Mouse (Mus musculus): ENCODE results near the gene Pax5. TPM values are rescaled to one million over a fixed set of nuclear protein-coding genes. Genes with fewer than 3 reads are reported as not detected.

The Pax5 gene
- polyA plus RNA-seq, 1 experiment, result not detected

DNA sequence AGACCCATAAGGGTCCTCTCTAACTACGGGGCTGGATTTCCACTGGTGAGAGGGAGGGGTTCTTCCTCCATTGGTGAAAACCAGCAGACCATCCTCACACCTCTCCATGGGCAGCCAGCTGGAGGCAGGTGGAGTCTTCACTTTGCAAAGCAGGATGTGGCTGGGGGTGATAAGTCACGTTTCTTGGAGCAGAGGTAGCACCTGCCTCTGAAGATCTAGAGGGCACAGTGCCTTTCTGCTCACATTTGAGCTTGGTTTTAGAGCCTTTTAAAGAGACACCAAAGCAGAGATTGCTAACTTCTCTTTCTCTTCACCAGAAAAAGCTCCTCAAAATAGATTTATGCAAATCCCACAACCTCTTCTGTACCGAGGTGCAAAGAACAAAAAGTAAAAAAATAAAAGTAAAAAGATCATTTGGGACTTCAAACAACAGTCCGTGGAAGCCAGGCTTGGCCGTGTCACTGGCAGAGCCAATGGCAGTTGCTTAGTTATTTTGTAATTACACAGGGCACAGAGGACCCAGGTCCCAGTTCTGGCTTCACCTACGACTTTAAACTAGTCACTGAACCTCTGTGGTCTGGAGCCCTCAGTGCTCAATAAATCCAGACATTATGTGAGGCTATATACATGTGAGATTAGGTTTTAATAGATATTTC lies 29.9 kb downstream of the Pax5 start:
- no peak for TF ChIP-seq GATA1 (IDR thresholded peaks at IDR 0.05; ENCODE audit: low read length)

DNA sequence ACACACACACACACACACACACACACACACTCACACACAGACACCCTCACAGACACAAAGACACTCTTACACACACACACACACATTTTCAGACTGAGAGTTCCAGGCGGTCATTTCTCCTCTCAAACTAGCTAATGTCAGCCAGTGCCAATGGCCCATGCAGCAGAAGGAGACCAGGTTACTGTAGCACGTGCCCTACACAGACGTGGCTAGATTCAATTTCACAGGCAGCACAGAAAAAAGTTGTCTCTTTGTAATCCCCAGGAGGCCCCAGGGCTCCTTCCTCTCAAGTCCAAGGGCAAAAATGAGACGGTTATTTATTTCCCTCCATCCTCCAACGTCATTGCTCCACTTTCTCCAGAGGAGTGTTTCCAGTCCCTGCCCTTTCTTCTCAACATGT lies 31.6 kb downstream of the Pax5 start:
- TF ChIP-seq GATA1 (IDR thresholded peaks at IDR 0.05; ENCODE audit: low read length), result no peak

DNA sequence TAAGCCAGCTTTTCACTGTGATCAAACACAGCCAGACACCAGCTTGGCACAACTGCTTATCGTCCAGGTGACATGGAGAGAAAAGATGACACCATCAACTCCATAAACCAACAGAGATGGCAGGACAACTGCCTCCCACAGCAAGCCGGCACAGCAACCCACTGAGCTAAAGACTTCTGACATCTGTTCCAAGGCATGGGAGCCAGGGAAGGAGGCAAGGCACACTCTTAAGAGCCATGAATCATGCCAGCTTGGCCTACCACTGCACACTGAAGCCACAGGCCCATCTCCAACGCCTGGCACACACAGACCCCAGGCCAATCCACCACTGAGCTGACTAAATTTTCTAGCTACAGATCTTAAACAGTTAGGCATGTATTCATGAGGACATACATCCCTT lies 32.3 kb downstream of the Pax5 start:
- no peak for TF ChIP-seq GATA1 (IDR thresholded peaks at IDR 0.05; ENCODE audit: low read length)

DNA sequence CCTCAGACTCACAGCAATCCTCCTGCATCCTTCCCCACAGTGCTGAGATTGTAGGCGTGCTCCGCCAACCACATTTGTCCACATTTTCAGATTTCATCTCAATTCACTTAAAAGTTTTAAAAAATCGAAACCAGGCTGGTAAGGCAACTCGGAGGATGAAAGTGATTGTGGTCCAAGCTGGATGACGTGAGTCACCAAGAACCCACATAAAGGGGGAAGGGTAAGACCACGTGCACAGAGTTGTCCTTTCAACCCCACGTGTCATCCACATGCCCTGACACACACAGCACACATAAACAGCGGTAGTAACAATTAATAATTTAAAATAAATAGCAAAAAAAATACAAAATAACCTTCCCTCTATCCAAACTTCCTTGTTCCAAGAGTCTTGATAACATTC lies 35.3 kb downstream of the Pax5 start:
- TF ChIP-seq GATA1 (IDR thresholded peaks at IDR 0.05; ENCODE audit: low read length), result no peak

DNA sequence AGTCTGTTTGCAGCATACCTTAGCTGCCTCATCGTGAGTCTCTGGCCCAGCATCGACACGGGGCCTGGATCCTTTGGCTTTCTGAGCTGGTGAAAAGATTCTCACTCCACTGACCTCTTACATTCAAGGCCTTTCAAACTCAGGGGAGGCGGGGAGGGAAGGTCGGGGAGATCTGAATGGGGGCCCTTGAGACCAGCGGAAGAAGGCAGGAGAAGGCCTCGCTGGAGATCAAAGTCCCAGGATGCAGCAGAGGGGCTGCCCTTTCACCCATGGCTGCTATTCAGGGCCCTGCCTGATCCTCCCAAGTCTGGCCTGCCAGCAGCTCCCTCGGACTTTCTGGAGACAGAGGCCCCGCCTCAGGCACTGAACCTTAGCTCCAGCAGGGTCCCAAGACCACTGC lies 36.6 kb downstream of the Pax5 start:
- no peak for TF ChIP-seq GATA1 (IDR thresholded peaks at IDR 0.05; ENCODE audit: low read length)

DNA sequence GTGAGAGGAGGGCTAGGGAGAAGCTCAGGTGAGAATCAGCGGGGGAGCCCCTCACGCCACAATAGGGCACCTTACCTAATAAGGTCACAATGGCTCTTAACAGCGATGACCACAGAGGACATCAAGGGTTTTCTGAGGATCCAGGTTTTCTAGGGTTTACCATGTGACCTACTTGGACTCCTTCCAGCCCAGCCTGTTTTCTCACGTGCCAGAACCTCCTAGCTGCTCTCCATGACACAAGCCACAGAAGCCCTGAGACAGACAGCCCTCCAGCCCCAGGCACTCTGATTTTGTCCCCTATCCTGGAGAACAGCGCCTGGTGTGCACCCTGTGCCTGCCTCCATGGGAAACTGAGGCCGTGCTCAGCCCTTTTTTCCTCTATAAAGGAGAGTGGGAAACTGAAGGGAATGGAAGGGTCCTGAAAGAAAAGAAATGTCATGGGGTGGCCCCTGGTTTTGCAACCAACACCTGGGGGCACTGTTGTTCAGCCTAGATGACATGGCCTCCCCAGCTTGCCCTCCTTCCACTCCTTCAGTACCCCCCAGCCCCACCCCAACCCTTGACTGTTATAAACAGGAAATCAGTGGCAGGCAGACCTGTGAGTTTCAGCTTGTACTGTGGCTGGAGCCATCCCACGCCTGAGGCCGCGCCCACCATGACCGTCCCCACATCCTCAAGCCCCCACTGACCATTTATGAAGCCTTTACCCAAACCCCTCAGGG lies 37.9 kb downstream of the Pax5 start:
- no peak for TF ChIP-seq GATA1 (IDR thresholded peaks at IDR 0.05; ENCODE audit: low read length)

DNA sequence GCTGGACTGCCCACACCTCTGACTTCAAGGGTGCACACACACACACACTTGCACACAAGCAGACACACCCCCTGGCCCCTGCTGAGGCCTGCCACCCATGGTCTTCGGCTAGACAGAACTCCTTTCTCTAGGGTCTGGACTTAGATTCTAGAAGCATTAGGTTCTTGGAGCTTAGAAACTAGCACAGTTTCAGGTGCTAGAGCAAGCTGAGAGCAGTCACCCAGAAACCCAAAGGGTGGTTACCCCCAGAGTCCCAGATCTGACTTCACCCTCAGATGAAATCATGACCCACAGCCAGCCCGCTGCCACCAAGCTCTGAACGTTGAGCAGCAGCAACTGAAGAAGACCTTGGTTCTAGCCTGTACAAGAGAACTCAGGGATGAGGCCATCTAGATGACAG lies 38.8 kb downstream of the Pax5 start:
- no peak for TF ChIP-seq GATA1 (IDR thresholded peaks at IDR 0.05; ENCODE audit: low read length)

DNA sequence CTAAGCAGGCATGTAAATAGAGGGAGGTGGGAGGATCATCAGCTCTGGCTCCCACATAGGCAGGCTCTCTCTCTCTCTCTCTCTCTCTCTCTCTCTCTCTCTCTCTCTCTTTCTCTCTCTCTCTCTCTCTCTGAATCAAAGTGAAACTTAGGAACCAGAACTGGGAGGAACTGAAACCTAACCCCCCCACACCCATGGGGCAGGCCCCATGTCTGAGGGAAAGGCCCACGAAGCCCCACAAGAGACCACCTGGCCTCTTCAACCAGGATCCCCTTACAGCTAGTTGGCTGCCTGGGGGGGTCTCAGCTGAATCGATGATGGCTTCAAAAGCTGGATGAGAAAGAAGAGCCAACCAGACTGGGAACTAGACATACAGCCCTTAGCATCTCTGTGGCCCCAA lies 39.3 kb downstream of the Pax5 start:
- no peak for TF ChIP-seq GATA1 (IDR thresholded peaks at IDR 0.05; ENCODE audit: low read length)

DNA sequence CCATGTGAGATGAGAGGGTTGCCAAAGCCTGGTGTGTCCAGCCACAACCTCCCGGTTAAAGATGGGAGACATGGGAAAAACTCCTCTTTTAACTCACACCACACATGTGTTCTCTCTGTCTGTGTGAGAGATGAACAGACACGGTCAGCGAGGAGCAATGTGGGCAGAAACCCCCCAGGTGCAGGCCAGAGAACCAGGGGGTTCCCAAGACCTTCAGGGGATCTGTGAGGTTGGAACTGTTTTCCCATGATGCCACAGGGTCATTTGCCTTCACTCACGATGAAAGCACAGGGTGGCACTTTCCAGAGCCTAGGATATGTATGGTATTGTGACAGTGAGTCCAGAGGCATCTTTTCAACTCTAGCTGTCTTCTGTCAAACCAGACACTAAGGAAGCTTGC lies 39.9 kb downstream of the Pax5 start:
- TF ChIP-seq GATA1 (IDR thresholded peaks at IDR 0.05; ENCODE audit: low read length), result no peak

DNA sequence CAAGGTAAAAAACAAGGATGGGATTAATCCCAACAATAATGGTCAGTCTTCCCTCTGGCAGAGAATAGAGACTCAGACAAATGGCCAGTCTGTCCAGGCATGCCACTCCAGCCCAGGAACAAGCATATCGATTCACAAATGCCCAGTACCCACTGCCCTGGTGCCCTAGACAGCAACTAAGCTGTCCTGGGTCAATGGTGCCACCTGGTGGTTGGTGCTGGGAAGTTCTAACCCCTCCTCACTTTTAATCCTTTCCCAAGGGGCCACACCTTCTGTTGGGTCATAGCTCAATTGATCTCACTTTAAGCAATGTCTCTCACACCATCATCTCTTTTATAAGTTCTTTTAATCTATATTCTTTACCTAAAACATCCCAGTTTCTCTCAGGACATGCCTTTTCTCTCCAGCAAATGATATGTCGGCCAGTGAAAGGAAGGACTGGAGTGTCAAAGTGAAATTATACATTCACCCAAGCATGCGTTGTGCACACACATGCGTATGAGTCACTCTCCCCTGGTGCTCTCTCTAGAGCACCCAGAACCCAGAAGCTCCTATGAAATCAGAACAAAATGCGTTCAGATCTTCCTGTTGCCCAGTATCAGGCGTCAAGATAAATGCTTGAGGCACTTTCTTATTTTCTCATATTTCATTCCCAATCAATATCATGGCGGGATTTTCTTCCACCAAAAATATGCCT lies 40.7 kb downstream of the Pax5 start:
- no peak for TF ChIP-seq GATA1 (IDR thresholded peaks at IDR 0.05; ENCODE audit: low read length)

DNA sequence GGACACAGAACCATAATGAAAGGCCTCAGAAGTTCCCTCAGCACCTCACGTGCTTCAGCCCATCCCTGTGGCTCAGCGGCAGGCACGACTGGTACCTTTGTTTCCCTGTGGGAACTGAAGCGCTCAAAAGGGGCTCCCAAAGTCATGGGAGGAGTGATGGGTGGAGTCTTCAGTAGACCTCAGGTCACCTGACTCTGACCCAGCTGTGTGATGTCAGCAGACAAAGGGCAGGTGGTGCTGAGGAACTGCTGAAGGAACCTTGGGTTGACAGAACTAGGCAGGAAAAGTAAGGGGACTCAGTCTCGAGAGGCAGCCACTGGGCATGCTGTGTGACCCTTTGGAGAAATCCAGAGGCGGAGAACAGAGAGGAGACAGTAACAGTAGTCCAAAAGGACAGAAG lies 41.7 kb downstream of the Pax5 start:
- no peak for TF ChIP-seq GATA1 (IDR thresholded peaks at IDR 0.05; ENCODE audit: low read length)

DNA sequence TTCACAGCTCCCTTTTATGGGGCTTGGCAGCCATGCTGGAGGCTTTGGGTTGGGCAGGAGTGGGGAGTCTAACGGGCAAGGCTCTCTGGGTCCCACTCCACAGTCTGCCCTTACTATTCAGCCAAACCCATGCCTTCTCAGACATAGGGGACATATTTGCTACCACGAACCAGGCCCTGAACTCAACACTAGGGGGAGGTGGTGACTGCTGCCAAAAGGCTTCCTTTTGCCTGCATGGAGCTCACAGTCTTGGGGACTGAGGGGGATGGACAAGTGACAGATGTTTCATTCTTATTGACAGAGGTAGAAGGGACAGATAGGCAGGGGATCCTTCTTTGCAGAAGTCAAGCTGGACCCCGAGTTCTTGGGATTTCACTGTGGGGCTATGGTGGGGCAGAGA lies 42.1 kb downstream of the Pax5 start:
- no peak for TF ChIP-seq GATA1 (IDR thresholded peaks at IDR 0.05; ENCODE audit: low read length)

DNA sequence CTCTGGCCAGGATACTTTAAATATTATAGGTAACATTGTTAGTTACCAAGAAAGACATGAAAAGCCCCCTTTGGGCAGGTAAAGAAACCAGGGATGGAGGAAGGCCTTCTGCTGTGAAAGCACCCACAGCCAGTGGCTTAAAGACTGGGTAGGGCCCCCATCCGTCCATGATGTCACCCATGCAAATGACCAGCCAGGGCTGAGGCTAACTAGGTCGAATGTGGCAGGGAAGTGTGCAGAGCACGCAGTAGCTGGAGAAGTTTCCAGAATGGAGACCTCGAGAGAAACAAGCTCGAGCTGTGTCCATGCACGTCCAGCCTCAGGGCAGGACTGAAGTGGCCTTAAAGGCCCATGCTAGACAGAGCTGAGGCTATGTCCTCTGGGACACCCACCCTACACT lies 42.9 kb downstream of the Pax5 start:
- no peak for TF ChIP-seq GATA1 (IDR thresholded peaks at IDR 0.05; ENCODE audit: low read length)

DNA sequence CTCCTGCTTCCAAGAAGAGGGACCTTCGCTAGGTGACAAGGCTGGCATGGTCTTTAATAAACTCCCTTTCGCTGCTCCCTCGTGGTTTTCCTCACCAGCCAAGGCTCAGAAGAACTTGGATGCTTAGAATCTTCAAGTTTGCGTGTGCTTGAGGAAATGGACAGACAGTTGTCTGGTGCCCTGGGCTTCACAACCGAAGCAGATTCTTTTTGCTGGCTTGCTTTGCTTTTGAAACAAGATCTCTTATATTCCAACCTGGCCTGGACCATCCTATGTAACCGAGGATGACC lies 45.6 kb downstream of the Pax5 start:
- TF ChIP-seq GATA1 (IDR thresholded peaks at IDR 0.05; ENCODE audit: low read length), result no peak

DNA sequence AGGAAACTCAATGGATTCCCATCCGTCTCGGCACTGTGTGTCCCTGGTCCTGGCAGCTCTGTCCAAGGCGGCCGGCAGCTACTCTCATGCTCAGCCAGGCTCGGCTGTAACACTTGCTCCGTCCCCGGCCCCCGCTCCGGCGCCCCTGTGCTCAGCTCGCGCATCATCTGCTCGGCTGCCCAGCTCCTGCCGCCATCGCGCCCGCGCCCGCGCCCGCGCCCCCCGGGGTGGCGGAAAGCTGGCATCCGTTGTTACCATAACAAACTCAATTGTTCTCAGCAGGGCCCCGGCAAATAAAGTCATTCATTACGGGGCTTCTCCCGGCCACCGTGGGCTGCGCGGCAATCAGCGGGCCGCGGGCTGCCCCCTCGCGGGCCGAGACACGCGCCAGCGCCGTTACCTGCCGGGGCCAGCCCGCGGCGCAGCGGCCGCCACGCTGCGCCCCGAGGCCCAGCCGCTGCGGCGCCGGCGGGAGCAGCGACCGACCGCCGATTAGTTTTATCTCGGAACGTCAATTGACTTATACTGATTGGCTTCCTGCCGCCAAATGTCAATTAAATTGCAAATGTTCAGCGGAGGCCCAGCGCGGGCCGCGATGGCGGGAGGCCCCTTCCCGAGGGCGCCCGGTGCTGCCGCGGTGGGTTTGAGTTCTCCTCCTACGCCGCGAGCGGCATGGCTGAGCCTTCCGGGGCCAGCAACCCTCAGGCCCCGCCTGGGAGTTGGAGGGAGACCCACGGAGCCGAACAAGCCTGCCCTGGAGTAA lies 46.1 kb downstream of the Pax5 start:
- TF ChIP-seq GATA1 (IDR thresholded peaks at IDR 0.05; ENCODE audit: low read length), result no peak

DNA sequence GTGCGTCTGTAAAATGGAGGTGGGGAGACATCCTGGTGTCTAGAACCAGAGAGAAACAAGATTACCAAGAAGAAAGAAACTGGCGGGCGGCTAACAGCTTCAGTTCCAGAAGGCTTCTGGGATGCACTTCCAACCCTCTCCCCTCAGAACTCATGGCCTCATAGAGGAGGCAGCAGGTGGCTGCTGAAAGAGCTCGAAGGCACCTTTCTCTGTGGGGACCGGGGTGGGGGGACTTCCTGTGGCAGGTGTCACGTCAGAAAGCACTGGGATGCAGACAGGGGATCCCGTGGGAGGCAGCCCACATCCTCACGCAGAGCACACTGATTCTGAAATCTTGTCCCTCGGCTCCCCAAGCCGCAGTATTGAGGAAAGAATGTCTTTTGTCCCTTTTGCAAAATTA lies 46.8 kb downstream of the Pax5 start:
- TF ChIP-seq GATA1 (IDR thresholded peaks at IDR 0.05; ENCODE audit: low read length), result no peak

Data from G1E-ER4 (cell line).